Mouse (Mus musculus) embryo, embryonic 10.5 days (tissue): ENCODE results near the gene Krt17.
"Not testable (repeated sequence)": the region's sequence is repeated elsewhere in the genome, so short reads cannot be mapped to it uniquely, and the experiment has no call there.

ENCODE experiments used
- DNase-seq: peaks from one replicate; pipeline ENCODE4 v3.0.0-alpha.2; 2015; ENCODE audit warnings: low spot score

Krt17 gene

GRCm38 (mm10) chr11:100260514-100261234 lies at the start of gene Krt17:
Krt17 (minus strand) TSS chr11:100261029.
- no peak for DNase-seq

- DNase-seq: not testable (repeated sequence)
Measured at GRCm38 (mm10) chr11:100308672-100309071, 47.8 kb upstream of the Krt17 start.

GRCm38 (mm10) chr11:100307900-100308299 lies 47.1 kb upstream of the Krt17 start:
- no peak for DNase-seq

GRCm38 (mm10) chr11:100301292-100301691 lies 40.5 kb upstream of the Krt17 start:
- DNase-seq: no peak

- peak; percentile 82 for DNase-seq
Measured at GRCm38 (mm10) chr11:100300293-100300692, 39.5 kb upstream of the Krt17 start.

- DNase-seq: peak; percentile 89
Measured at GRCm38 (mm10) chr11:100298274-100299036, 37.6 kb upstream of the Krt17 start.

- peak; percentile 40 for DNase-seq
Measured at GRCm38 (mm10) chr11:100297801-100298200, 37.0 kb upstream of the Krt17 start.

- peak; percentile 94 for DNase-seq
Measured at GRCm38 (mm10) chr11:100295308-100295707, 34.5 kb upstream of the Krt17 start.

GRCm38 (mm10) chr11:100292884-100293283 lies 32.1 kb upstream of the Krt17 start:
- no peak for DNase-seq

GRCm38 (mm10) chr11:100290235-100290634 lies 29.4 kb upstream of the Krt17 start:
- DNase-seq: no peak

- no peak for DNase-seq
Measured at GRCm38 (mm10) chr11:100288942-100289341, 28.1 kb upstream of the Krt17 start.

GRCm38 (mm10) chr11:100287024-100287423 lies 26.2 kb upstream of the Krt17 start:
- no peak for DNase-seq

GRCm38 (mm10) chr11:100284988-100285387 lies 24.2 kb upstream of the Krt17 start:
- no peak for DNase-seq

- DNase-seq: peak; percentile 89
Measured at GRCm38 (mm10) chr11:100282549-100282948, 21.7 kb upstream of the Krt17 start.

GRCm38 (mm10) chr11:100281596-100282544 lies 21.0 kb upstream of the Krt17 start:
- DNase-seq: peak; percentile 96

GRCm38 (mm10) chr11:100278759-100279158 lies 17.9 kb upstream of the Krt17 start:
- DNase-seq: no peak

- no peak for DNase-seq
Measured at GRCm38 (mm10) chr11:100277726-100278480, 17.1 kb upstream of the Krt17 start.

GRCm38 (mm10) chr11:100275466-100275865 lies 14.6 kb upstream of the Krt17 start:
- no peak for DNase-seq

- no peak for DNase-seq
Measured at GRCm38 (mm10) chr11:100274719-100275118, 13.9 kb upstream of the Krt17 start.

GRCm38 (mm10) chr11:100271878-100272277 lies 11.0 kb upstream of the Krt17 start:
- DNase-seq: no peak

- DNase-seq: no peak
Measured at GRCm38 (mm10) chr11:100269821-100270332, 9.0 kb upstream of the Krt17 start, which contains the start of gene Krt42. Krt42 (minus strand) TSS chr11:100269871.
